Mouse (Mus musculus) lung, adult 2 months (tissue): ENCODE measurements around the gene Pkd1l3.

Experiments used
- CTCF ChIP-seq: fragments of 200-500 bp; IDR thresholded peaks from 2 replicates; pipeline ENCODE4 v1.5.1; 2011; ENCODE audit warnings: mild to moderate bottlenecking, low read length, control low read depth; ENCODE audit not compliant: insufficient read depth
- POLR2A ChIP-seq: fragments of 200-500 bp; IDR thresholded peaks from 2 replicates; pipeline ENCODE4 v1.6.1; 2011; ENCODE audit warnings: low read depth, mild to moderate bottlenecking, control low read depth, low read length, borderline replicate concordance; ENCODE audit errors: extremely low read depth

GRCm38 (mm10) chr8:109584830-109585229 lies 29.5 kb upstream of the Pkd1l3 start:
- TF ChIP-seq POLR2A (no peak), CTCF (no peak)
